Mouse (Mus musculus) urinary bladder, adult 18-20 months (tissue): ENCODE results near the gene Nrtn.
A peak's percentile ranks its signal among the peaks of the same experiment; 100 is the strongest.

ENCODE experiments used
- DNase-seq, 2 experiments: peaks; one replicate each; pipeline ENCODE4 v3.0.0; 2022; ENCODE audit warnings: low spot score in 2 of 2, mixed read lengths in 2 of 2

The Nrtn gene

DNA sequence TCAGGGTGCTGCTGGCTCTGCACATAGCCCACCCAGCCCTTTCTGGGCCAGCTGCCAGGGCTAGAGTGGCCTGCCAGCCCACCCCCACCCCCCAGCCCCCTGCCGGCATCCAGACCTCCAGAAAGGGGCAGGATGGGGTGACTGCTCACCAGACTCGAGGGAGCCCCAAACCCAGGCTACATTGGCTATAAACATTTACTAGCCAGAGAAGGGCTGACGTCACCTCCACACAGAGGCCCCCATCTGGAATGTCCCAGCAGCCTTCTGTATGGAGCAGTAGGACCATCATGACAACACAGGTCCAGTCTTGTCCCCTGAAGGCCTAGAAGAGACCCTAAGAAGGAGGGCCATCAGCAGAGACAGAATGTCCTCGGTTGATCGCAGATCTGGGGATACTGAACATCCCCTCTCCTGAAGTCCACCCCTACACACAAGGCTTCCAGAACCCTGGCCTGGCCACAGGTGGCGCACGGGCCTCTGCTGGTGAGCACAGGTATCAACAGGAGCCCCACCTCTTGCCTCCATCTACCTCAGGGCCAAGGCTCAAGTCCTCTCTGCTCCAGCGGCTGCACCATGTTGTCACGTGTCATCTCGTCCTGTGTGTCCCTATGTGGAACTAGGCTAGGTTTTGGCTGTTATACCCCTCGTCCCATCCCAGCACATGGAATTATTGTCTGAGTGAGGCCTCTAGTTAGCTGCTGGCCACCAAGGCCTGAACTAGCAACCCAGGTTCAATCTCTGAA lies 33.7 kb downstream of the Nrtn start:
- DNase-seq, result no peak

DNA sequence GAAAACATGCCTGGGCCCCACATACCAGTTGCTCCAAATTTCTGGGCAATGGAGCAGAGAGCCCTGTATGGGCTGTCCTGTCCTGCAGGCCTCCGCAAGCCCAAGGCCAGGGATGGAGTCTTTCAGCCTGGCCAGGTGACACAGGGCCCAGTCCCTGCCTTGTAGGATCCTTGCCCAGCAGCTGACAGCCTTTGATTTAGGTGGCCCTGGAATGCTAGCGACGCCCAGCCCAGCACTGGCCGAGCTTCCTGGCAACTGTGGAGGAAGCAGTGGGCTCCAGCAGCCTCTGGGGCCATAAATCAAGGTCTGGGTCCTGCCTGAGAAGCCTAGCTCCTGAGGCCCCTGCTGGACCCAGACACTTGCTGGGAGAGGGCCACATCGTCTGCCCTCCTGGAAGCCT lies 34.9 kb downstream of the Nrtn start:
- no peak for DNase-seq

DNA sequence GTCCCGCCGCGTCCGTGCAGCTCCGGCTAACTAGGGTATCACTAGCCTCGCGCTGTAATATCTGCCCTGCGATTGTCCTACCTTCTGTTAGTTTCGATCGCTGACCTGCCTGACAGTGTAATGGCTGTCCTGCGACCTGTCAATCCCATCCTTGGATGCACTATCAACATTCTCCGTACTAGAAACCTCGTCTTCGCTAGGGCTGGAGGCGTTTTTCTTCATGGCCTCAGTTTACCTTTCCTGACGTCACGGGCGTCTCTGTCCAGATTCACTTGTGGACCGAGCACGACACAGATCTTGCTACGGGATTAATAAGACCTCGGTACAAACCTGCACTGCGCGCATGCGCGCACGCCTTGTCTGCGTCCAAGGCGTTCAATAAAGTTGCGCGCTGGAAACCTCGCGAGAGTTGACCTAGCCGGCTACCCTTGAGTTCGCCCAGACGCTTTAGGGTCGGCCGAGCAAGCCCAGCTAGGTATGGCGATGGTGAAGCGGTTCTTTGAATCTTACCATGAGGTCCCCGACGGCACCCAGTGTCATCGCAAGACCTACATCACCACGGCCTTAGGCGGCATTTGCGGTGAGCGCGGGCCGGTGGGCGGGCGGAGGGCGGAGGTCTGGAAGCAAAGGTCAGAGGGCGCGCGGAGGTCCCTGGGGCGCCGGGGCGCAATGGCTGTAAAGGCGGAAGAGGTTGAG lies 39.8 kb downstream of the Nrtn start, which contains the start of the genes Ndufa11 and Vmac:
TSS of gene Ndufa11 (plus strand) at position 405 of the 696 bp plus-strand sequence.
TSS of gene Vmac (minus strand) at position 660 of the 696 bp plus-strand sequence.
- DNase-seq, result peak; percentile 88 to 92

DNA sequence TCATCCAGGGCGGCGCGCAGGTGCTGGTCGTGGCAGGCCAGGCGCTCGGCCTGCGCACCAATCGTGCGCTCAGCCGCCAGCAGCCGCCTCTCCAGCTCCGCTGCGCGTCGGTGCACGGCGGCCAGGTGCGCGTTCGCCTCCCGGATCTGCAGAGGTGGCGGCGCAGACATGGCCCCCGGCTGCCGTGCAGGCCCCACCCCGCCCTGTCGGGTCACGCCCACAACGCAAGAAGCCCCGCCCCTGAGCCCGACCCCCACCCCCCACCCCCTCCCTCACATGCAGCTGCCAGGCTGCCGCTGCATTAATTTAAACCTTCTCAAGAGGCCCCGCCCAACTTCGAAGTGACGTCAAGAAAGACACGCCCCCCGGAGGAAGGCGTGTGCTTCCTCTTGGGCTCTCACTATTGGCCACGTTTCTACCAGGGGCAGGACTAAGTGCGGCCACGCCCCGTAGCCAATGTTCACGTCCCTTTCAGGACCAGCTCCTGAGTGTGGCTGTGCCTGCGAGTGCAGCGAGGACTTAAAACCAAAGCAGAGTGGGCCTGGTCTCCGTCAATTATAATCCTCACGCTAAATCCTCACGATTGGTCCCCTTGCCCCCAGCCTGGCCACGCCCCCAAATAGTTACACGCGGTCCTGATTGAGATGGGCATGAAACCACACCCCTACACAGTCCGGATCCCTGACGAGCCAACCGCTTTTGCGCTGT lies 40.5 kb downstream of the Nrtn start:
- peak; percentile 96 to 97 for DNase-seq

DNA sequence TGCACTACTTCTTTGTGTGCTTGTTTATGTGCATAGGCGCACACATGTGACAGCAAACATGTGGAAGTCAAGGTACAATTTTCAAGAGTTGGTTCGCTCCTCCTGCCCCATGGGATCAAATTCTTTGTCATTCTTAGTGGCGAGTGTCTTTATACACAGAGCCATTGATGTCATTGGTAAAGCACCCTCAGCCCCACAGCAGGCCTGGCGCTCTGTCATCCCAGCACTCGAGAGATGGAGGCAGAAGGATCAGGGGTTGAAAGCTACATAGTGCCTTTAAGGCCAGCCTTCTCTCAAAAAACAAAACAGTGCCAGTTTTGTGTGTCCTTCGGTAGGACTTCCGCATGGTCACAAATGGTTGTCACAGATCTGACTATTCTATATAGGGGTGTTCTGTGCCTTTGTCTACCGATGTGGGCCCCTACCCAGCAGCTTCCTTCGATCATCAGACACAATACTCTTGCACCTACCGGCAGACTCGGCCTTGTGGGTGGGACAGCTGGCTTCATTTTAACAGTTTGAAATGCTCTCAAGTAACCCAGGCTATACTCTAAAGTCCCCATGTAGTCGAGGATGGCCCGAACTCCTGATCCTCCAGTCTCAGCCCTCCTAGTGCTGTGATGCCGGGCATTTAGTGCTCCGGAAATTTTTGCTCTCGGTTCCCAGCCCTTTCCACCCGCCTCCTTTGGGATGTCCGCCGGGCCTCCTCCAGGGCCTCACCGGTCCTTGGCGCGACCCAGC lies 41.2 kb downstream of the Nrtn start:
- DNase-seq, result no peak

DNA sequence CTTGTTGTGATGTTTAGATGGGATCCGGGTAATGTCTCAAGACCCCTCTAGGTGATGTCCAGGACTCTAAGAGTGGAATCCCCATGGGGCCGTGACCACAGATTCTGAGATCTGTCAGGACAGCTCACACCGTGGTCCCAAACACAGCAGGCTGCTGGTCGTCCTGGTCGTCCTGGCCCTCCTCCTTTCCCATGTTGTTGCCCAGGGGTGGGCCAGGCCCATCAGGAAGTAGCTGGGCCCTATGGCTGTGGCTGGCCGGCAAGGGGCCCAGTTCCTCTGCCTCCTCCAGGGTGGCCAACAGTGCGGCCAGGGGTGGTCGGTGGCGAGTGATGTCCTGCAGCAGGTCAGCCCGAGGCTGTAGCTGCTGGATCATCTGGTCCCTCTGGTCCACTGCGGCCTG lies 42.0 kb downstream of the Nrtn start:
- no peak for DNase-seq

DNA sequence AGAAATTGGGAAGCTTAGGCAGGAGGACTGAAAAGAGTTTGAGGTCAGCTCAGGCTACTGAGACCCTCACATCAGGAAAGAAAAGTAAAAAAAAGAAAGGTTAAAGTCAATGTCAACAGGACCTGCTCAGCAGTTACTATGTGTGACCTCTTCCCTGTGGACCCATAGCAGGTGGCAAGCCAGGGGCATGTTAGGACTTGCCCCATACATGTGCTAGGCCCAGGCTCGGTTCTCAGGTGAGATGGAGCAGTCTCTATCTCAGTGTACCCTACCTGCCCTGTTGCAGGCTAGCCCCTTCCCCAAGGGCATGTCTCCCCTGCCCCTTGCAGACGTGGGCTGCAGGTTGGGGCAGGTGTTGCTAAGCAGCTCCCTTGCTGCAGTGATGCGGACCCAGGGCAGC lies 47.6 kb downstream of the Nrtn start:
- DNase-seq, result no peak

DNA sequence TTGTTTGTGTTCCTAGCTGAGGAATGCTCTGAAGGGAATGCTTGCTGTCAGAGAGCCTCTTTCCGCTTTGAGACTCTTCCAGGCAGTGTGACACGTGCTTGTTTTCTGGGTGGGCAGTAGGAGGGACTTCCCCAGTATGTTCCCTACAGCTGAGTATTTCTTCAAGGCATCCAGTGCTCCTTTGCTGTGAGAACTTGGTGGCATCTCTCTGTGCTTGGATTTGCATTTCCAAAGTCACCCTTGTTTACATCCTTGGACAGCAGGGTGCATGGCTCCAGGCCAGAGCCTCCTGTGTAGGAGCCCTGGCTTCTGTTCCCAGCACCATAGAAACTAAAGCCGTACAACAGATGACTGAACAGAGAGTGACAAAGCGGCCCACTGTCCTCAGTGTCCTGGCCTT lies 48.6 kb downstream of the Nrtn start:
- no peak for DNase-seq

DNA sequence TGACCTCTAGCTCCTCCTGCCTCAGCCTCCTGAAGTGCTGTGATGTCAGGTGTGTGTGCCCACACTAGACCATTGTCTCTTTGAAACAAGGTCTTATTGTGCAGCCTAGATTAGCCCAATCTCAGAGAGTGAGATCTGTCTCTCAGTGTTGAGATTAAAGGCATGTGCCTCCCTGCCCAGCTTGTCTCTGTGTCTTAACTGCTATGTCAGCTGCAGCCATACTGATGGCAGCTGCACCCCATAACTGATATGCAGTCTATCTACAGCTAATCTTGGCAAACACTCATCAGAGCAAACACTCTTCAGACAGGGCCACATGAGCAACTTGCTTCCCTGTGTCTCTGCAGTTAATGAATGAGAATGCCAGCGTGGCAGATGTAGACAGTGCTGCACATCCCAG lies 50.8 kb downstream of the Nrtn start:
- DNase-seq, result no peak

DNA sequence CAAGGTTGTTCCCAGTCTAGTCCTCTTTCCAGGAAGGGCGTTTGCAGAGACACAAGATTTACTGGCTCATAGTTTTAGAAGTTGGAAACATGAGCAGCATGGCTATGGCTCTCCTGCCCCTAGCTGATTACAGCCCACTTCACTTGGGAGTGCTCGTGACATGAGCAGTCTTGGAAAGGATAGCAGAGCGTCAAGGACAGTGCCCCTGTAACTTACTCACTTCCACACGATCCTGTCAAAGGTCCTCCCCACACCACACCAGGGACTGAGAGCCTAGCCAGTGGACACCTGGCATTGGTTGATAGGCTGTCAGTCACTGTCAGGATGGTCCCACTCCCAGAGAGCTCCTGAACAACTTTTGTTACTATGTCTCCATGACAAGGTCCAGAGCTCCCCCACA lies 54.3 kb downstream of the Nrtn start:
- DNase-seq, result no peak
